Mouse (Mus musculus) heart, embryonic 11.5 days (tissue): ENCODE measurements around the gene Tbx4. TPM values are rescaled to one million over a fixed set of nuclear protein-coding genes. Genes with fewer than 3 reads are reported as not detected.
A peak's percentile ranks its signal among the peaks of the same experiment; 100 is the strongest.

Source experiments
- ATAC-seq: fragments of 200-750 bp; cut with Nextera tagmentation; replicated peaks from 2 replicates; pipeline ENCODE4 v1.8.0; 2017; ENCODE audit warnings: moderate library complexity; ENCODE audit not compliant: insufficient number of reproducible peaks, low FRiP score, low TSS enrichment
- H3K27ac ChIP-seq: fragments of 300-500 bp; sonication (generic); 2 replicates; pipeline ENCODE4 v1.5.1; 2014; ENCODE audit warnings: mild to moderate bottlenecking, low read depth, low read length
- H3K27me3 ChIP-seq: fragments of 300-500 bp; sonication (generic); 2 replicates; pipeline ENCODE4 v1.6.1; 2014; ENCODE audit warnings: mild to moderate bottlenecking, low read length, mixed read lengths; ENCODE audit not compliant: control insufficient read depth, insufficient read depth
- H3K36me3 ChIP-seq: fragments of 300-500 bp; sonication (generic); 2 replicates; pipeline ENCODE4 v1.6.1; 2014; ENCODE audit warnings: mild to moderate bottlenecking, low read length, moderate library complexity, mixed read lengths; ENCODE audit not compliant: control insufficient read depth, insufficient read depth
- H3K4me1 ChIP-seq: fragments of 300-500 bp; sonication (generic); 2 replicates; pipeline ENCODE4 v1.6.1; 2014; ENCODE audit warnings: low read length; ENCODE audit not compliant: control insufficient read depth, insufficient read depth
- H3K4me2 ChIP-seq: fragments of 300-500 bp; sonication (generic); 2 replicates; pipeline ENCODE4 v1.6.1; 2014; ENCODE audit warnings: mild to moderate bottlenecking, moderate library complexity
- H3K4me3 ChIP-seq: fragments of 300-500 bp; sonication (generic); 2 replicates; pipeline ENCODE4 v1.5.1; 2014; ENCODE audit warnings: low read depth, low read length
- H3K9ac ChIP-seq: fragments of 300-500 bp; sonication (generic); 2 replicates; pipeline ENCODE4 v1.6.1; 2014; ENCODE audit warnings: mild to moderate bottlenecking, low read depth, low read length, moderate library complexity
- H3K9me3 ChIP-seq: fragments of 300-500 bp; sonication (generic); replicated peaks from 2 replicates; pipeline ENCODE4 v1.6.1; 2016; ENCODE audit warnings: low read length; ENCODE audit not compliant: control insufficient read depth
- WGBS: fragments of 180-500 bp; shearing (Covaris S2); extraction: QIAGEN DNeasy Blood & Tissue Kit; methylation state at CpG from one replicate; pipeline ENCODE4 v1.1.7; 2014; ENCODE audit not compliant: insufficient replicate concordance; 5-methylcytosine and 5-hydroxymethylcytosine counted together
- polyA plus RNA-seq: library from polyadenylated mRNA; unstranded; fragments of >200 nt; fragmentation: Nextera tagmentation; extraction: Ambion mirVana; gene quantifications from 2 replicates; pipeline ENCODE4 v1.2.1, GENCODE M21; 2014

Tbx4 gene
- polyA plus RNA-seq, 1 experiment from 2014 or later, result 0.82 TPM

DNA sequence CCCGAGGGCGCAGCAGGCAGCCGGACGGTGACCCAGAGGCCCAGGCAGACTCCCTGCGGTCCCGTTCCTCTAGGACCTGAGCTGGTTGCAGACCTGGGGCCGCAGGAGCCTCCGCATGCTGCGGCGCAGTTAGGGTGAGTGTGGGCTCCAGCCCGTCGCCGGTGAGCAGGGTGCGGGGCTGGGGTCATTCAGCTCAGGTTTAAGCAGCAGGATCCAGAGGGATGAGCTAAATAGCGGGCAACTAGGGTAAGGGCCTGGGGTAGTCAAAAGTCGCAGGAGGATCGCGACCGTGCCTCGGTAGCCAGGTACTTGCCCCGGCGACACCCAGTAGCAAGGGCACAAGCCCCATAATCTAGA is 185 bp downstream of the Tbx4 start:
- Histone ChIP-seq H3K9ac (peak overlapping the region; percentile 43; the same call in 1 of the 2 replicates), H3K36me3 (no peaks in the 10 kb centered on the region), H3K27ac (no peak overlapping the region), H3K9me3 (no peaks in the 10 kb centered on the region), H3K4me1 (peaks cover 18% of the 10 kb centered on the region), H3K27me3 (peaks cover 78% of the 10 kb centered on the region), H3K4me2 (peak overlapping the region; percentile 46), H3K4me3 (peak overlapping the region; percentile 27)
- no peak for ATAC-seq
- 1% methylated on average over 22 of the region's 22 CpGs for WGBS

DNA sequence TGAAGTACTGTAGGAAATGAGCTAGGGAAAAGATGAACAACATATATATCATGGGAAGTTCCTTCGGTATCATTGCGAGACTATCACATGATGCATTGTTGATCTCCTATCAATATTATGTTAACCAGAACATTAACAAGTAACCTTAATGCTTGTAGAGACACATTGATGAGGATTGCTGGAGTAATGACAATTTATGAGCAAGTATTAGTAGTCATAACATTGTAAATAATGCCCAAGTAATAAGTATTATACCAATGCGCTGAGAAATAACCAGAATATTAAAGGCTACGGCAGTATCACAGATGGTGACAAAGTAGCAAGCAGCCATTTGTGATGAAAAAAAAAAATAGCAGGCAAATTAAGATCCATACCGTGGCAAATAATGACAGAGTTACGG is 1.1 kb downstream of the Tbx4 start:
- Histone ChIP-seq H3K9me3 (no peaks in the 10 kb centered on the region), H3K4me1 (peaks cover 18% of the 10 kb centered on the region), H3K36me3 (no peaks in the 10 kb centered on the region), H3K4me3 (no peak overlapping the region), H3K27ac (no peak overlapping the region), H3K9ac (no peak overlapping the region), H3K4me2 (no peak overlapping the region), H3K27me3 (peaks cover 79% of the 10 kb centered on the region)
- 27% methylated on average over 6 of the region's 6 CpGs for WGBS
- ATAC-seq, result no peak

DNA sequence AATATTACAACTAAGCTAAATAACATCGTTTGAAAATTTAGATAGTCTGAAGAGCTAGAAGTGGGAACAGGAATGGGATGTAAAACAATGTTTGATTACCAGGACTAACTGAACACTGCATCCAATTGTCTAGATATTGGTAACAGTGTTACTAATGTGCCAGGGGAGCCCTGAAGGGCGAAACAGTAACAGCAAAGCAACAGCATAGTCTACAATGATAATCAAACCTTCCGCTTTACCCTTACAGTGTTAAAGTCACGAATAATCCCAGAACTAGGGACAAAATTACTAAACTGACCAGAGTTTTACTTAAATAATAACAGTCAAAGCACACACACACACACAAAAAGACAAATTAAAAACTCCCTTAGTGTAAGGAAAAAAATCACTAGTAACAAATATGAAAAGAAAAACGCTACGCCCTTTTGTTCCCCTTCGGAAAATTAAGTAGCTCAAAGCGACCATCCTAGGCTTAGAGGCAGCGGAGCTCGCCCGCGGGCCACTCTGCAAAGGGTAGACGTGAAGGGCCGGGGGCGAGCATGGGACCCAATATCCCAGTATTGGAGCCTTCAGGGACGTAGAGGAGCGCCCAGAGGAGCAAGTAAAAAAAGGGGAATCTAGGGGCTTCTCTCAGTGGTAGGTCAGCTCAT is 1.7 kb downstream of the Tbx4 start:
- H3K27ac ChIP-seq, result no peak overlapping the region

DNA sequence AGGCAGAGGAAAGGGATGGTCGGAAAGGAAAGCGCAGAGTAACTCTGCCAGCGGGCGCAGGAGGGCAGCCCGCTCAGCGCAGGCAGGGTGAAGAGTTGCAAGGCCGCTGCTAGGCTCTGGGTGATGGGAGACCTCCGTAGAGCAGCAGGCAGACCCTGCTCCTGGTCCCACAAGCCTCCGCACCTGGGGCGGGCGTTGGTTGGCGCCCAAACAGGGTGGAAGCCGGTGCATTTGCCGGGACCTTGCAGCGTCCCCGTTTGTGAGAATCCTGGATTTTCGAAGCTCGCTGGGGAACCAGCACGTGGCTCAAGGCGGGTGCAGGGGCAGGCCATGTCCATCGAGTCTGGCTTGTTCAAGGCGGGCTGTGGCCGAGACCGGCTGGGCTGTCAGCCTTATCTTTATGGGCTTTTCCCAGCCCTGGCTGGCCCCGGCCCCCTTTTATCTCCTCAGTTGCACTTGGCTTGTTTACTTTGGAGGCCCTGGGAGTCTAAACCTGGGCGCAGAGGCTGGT is 2.3 kb downstream of the Tbx4 start:
- Histone ChIP-seq H3K36me3 (no peaks in the 10 kb centered on the region), H3K9me3 (no peaks in the 10 kb centered on the region), H3K27ac (no peak overlapping the region), H3K9ac (no peak overlapping the region), H3K4me1 (peaks cover 18% of the 10 kb centered on the region), H3K4me2 (peak overlapping the region; percentile 49), H3K27me3 (peaks cover 82% of the 10 kb centered on the region), H3K4me3 (peak overlapping the region; percentile 8)
- WGBS, result under 1% methylated on average over 26 of the region's 26 CpGs
- ATAC-seq, result no peak

More for the DNA sequence above, 1.7 kb downstream of the Tbx4 start:
- Histone ChIP-seq H3K9me3 (no peaks in the 10 kb centered on the region), H3K4me1 (peaks cover 18% of the 10 kb centered on the region), H3K4me3 (peak overlapping the region; percentile 8), H3K9ac (no peak overlapping the region), H3K4me2 (peak overlapping the region; percentile 49), H3K36me3 (no peaks in the 10 kb centered on the region), H3K27me3 (peaks cover 81% of the 10 kb centered on the region)
- ATAC-seq, result no peak
- WGBS, result 3% methylated on average over 17 of the region's 17 CpGs

DNA sequence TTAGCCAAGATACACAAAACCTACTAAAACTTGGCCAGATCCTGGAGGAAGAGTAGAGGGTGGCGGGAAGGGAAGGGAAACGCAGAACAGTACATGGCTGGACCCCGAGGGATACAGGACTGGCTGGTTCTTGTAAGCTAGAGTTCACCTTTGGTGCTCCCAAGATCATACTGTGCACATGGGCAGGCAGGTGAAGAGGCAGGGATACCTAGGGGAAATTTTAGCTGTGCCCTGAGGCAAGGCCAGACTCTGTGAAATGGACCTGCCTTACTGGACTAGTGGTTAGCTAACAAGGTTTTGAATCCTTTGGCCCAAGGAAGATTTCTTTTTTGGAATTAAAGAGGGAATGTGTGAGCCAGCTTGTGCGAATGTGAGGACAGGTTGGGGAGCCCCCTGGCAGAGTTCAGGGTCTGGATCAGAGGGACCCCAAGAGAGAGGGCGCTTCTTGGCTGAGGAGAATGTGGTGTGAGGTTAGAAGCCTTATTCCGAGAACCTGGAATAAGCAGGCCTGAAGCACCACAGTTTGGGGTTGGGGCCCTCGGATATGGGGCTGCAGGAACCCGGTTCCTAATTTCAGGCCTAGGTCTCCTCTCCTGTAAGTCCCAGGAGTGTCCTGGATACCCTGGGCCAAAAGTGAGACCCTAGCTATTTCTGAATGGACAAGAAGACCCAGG is 3.0 kb downstream of the Tbx4 start:
- peaks cover 18% of the 10 kb centered on the region for H3K4me1 ChIP-seq
- H3K9ac ChIP-seq, result no peak overlapping the region
- no peak overlapping the region for H3K27ac ChIP-seq
- peaks cover 88% of the 10 kb centered on the region for H3K27me3 ChIP-seq
- 26% methylated on average over 8 of the region's 8 CpGs for WGBS
- ATAC-seq, result no peak
- H3K4me3 ChIP-seq, result no peak overlapping the region
- no peaks in the 10 kb centered on the region for H3K9me3 ChIP-seq
- H3K4me2 ChIP-seq, result no peak overlapping the region; the same call in 1 of the 2 replicates
- H3K36me3 ChIP-seq, result no peaks in the 10 kb centered on the region

DNA sequence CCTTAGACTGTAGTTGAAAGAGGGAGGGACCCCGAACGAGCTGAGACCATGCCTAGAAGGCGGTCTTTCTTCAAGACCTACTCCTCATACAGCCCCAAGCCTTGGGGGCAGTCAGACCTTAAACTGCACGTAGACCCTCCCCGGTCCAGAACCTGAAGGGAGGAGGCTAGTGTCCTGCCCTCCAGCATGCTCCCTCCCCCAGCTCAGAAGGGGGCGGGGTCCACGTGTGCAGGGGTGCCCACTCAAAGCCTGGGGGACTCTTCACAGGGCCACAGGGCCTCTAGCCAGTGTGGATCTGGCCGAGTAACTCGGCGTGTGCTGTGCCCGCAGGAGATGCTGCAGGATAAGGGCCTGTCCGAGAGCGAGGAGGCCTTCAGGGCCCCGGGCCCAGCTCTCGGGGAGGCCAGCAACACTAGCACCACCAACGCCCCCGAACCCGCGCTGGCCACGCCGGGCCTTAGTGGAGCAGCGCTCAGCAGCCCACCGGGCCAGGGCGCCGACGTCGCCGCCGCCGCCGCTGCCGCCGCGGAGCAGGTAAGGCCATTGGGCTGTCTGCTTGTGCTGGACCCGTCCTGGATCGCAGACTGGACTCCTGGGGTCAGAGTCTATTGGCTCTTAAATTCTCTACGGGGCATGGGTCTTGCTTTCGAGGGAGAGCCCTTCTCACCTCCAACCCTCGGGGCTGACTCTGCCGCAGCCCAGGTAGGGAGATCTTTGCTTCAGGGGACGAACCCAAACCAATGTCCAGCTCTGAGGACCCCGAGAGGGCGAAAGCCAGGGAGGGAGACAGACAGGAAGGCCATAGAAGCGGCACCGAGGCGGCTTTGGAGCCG is 3.7 kb downstream of the Tbx4 start:
- Histone ChIP-seq H3K4me3 (peak overlapping the region; percentile 2; the same call in 1 of the 2 replicates), H3K27ac (no peak overlapping the region), H3K4me1 (peaks cover 22% of the 10 kb centered on the region), H3K4me2 (peak overlapping the region; percentile 43), H3K27me3 (peaks cover 89% of the 10 kb centered on the region), H3K9ac (no peak overlapping the region), H3K36me3 (no peaks in the 10 kb centered on the region), H3K9me3 (no peaks in the 10 kb centered on the region)
- WGBS, result 2% methylated on average over 47 of the region's 47 CpGs
- no peak for ATAC-seq

DNA sequence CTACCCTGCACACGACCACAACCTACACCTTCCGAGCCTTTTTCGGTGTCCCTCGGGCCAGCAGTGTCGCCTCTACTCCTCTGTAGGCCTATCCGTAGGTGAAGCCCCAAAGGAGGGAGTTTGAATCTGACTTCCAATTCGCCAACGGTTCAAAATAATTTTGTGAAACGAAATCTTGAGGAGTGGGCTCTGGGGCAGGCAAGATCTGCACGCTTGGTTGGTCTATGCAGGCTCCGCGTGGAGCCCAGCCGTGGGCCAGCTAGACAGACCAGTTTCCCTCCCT is 4.3 kb downstream of the Tbx4 start:
- Histone ChIP-seq H3K9ac (no peak overlapping the region; the same call in 1 of the 2 replicates), H3K4me3 (peak overlapping the region; percentile 2; the same call in 1 of the 2 replicates), H3K4me1 (peaks cover 22% of the 10 kb centered on the region), H3K36me3 (no peaks in the 10 kb centered on the region), H3K27ac (no peak overlapping the region), H3K9me3 (no peaks in the 10 kb centered on the region), H3K4me2 (no peak overlapping the region; the same call in 1 of the 2 replicates), H3K27me3 (peaks cover 85% of the 10 kb centered on the region)
- 1% methylated on average over 13 of the region's 13 CpGs for WGBS
- no peak for ATAC-seq

DNA sequence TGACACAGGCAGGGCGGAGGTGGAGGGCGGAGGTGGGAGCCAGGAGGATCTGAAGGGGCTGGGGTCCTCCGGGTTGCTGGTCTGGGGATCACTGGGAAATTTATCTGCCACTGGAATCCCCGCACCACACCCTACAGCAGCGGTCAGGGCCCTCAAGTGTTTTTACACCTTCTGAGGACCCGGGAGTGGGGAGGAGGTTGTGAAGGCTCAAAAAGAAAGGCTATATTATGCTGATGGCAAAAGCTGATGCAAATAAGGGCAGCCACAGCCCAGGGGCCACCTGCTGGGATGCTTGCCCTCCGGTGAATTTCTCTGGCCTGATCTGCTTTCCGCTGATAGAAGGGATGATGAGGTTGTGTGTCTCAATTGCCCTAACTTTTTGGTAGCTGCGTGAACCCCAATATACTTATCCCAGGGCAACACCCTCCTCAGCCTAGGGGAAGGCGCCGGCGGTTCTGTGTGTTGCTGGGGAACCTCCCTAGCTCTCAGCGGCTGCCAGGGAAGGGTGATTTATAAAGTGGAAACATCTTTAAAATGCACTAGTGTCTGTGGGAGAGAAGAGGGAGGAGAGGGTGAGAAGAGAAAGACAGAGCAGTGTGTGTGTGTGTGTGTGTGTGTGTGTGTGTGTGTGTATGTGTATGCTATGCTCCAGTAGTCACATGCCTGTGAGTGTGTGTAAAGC is 4.9 kb downstream of the Tbx4 start:
- no peak for ATAC-seq
- H3K4me2 ChIP-seq, result peak overlapping the region; percentile 18; the same call in 1 of the 2 replicates
- 4% methylated on average over 13 of the region's 13 CpGs for WGBS
- H3K9me3 ChIP-seq, result no peaks in the 10 kb centered on the region
- H3K4me1 ChIP-seq, result peaks cover 21% of the 10 kb centered on the region
- peaks cover 85% of the 10 kb centered on the region for H3K27me3 ChIP-seq
- H3K4me3 ChIP-seq, result no peak overlapping the region
- H3K9ac ChIP-seq, result no peak overlapping the region; the same call in 1 of the 2 replicates
- no peak overlapping the region for H3K27ac ChIP-seq
- H3K36me3 ChIP-seq, result no peaks in the 10 kb centered on the region
